Mouse (Mus musculus): ENCODE measurements around the gene Exoc6b. TPM values are rescaled to one million over a fixed set of nuclear protein-coding genes. Genes with fewer than 3 reads are reported as not detected.

Gene Exoc6b
- polyA plus RNA-seq, 1 experiment = 38.3 TPM

GRCm38 (mm10) chr6:84892926-84893772 is 176.2 kb downstream of the Exoc6b start:
- no peak overlapping the region for H3K27ac ChIP-seq (ENCODE audit: insufficient read depth, low read length)
- TF ChIP-seq POLR2A (IDR thresholded peaks at IDR 0.05; ENCODE audit: extremely low read depth, insufficient read depth, low read length) = no peak
- no peak for TF ChIP-seq CTCF (IDR thresholded peaks at IDR 0.05; ENCODE audit: extremely low read depth, insufficient read depth, low read length)
- peaks cover 4% of the 10 kb centered on the region; the same call in 1 of the 2 replicates for H3K4me1 ChIP-seq (ENCODE audit: control insufficient read depth, insufficient read depth, low read length)

GRCm38 (mm10) chr6:84886551-84886950 is 182.8 kb downstream of the Exoc6b start:
- TF ChIP-seq POLR2A (IDR thresholded peaks at IDR 0.05; ENCODE audit: extremely low read depth, insufficient read depth, low read length) (no peak), CTCF (IDR thresholded peaks at IDR 0.05; ENCODE audit: extremely low read depth, insufficient read depth, low read length) (no peak)
- Histone ChIP-seq H3K27ac (ENCODE audit: insufficient read depth, low read length) (no peak overlapping the region), H3K4me1 (ENCODE audit: control insufficient read depth, insufficient read depth, low read length) (no peaks in the 10 kb centered on the region), H3K4me3 (ENCODE audit: insufficient read depth, low read length) (no peak overlapping the region)

More at GRCm38 (mm10) chr6:84892926-84893772, 176.2 kb downstream of the Exoc6b start:
- no peak overlapping the region for H3K4me3 ChIP-seq (ENCODE audit: insufficient read depth, low read length)

DNA sequence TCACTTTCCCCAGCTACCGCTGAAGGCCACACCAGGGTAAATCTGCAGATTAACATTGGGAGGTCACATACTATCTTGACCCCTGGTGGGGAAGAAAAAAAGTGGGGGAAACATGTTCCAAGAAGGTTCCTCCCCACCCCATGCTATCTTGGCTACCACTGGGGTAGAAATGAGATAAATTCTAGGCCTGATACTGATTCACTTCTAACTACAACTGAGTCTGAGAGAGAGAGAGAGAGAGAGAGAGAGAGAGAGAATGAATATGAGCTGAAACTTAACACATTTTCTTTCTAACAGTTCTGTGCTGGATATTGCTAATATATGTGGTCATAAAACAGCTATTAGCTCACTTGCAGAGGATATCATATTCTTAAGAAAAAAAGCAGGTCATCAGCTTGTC is 184.2 kb downstream of the Exoc6b start:
- no peaks in the 10 kb centered on the region for H3K4me1 ChIP-seq (ENCODE audit: control insufficient read depth, insufficient read depth, low read length)
- no peak overlapping the region for H3K27ac ChIP-seq (ENCODE audit: insufficient read depth, low read length)
- H3K4me3 ChIP-seq (ENCODE audit: insufficient read depth, low read length) = no peak overlapping the region
- TF ChIP-seq CTCF (IDR thresholded peaks at IDR 0.05; ENCODE audit: extremely low read depth, insufficient read depth, low read length) (no peak), POLR2A (IDR thresholded peaks at IDR 0.05; ENCODE audit: extremely low read depth, insufficient read depth, low read length) (no peak)

DNA sequence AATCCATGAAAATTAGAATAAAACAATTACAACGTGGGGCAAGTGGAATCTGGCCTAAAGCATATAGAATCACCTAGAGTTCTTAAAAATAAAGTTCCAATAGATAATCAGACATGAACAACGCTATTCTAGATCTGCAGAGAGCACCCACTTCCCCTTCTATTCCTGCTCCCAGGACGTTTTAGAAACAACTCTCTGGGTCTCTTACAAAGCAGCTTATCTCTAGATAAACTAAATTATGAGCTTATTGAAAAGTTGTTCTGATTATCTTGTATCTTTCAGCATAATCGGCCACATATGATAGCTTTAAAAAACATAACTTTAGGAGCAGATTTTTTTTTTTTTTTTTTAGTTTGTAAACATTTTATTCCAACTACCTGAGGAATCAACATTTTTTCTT is 185.6 kb downstream of the Exoc6b start:
- H3K27ac ChIP-seq (ENCODE audit: insufficient read depth, low read length) = no peak overlapping the region
- no peak overlapping the region for H3K4me3 ChIP-seq (ENCODE audit: insufficient read depth, low read length)
- no peaks in the 10 kb centered on the region for H3K4me1 ChIP-seq (ENCODE audit: control insufficient read depth, insufficient read depth, low read length)
- TF ChIP-seq CTCF (IDR thresholded peaks at IDR 0.05; ENCODE audit: extremely low read depth, insufficient read depth, low read length) = no peak

- H3K4me3 ChIP-seq (ENCODE audit: insufficient read depth, low read length) = no peak overlapping the region
- no peak overlapping the region for H3K27ac ChIP-seq (ENCODE audit: insufficient read depth, low read length)
- H3K4me1 ChIP-seq (ENCODE audit: control insufficient read depth, insufficient read depth, low read length) = no peaks in the 10 kb centered on the region
- TF ChIP-seq POLR2A (IDR thresholded peaks at IDR 0.05; ENCODE audit: extremely low read depth, insufficient read depth, low read length) (no peak), CTCF (IDR thresholded peaks at IDR 0.05; ENCODE audit: extremely low read depth, insufficient read depth, low read length) (no peak)
These were observed 186.4 kb downstream of the Exoc6b start for GRCm38 (mm10) chr6:84882663-84883517.

DNA sequence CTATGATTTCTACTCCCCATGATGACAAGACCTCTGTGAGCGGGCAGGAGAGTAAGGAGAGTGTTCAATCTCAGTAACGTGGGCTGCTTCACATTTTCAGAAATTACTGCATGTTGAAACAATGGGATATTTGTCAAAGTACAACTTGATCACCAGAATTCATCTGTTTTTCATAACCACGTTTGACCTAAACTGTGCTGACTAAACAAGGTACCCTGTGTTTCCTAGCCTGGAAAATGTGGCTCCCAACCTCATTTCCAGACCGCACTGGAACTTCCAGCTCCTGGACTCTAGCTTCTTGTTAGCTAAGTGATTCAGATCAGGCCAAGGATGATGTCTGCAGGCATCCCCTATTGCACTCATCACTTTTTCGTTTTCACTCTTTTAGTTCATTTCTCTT is 193.4 kb downstream of the Exoc6b start:
- no peak for TF ChIP-seq CTCF (IDR thresholded peaks at IDR 0.05; ENCODE audit: extremely low read depth, insufficient read depth, low read length)
- TF ChIP-seq POLR2A (IDR thresholded peaks at IDR 0.05; ENCODE audit: extremely low read depth, insufficient read depth, low read length) = no peak
- no peak overlapping the region for H3K4me3 ChIP-seq (ENCODE audit: insufficient read depth, low read length)
- no peak overlapping the region for H3K27ac ChIP-seq (ENCODE audit: insufficient read depth, low read length)
- no peaks in the 10 kb centered on the region for H3K4me1 ChIP-seq (ENCODE audit: control insufficient read depth, insufficient read depth, low read length)

DNA sequence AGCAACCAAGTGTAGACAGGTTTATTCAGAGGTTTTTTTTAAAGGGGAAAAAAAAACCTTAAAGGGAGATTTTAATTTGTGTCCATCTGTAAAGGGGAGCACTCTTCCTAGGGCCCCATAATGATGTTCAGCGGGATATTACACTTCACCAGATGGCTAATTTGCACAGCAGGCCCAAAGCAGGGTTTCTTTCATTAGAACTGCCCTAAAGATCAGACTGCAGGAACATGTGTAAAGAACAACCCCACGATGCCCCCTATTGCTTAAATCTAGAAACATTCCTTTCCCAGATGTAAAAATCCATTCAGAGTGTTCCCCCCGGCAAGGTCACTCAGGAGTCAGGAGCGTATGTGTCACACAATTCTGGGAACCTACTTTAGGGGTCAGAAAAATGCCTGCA is 202.2 kb downstream of the Exoc6b start:
- TF ChIP-seq CTCF (IDR thresholded peaks at IDR 0.05; ENCODE audit: extremely low read depth, insufficient read depth, low read length) (no peak), POLR2A (IDR thresholded peaks at IDR 0.05; ENCODE audit: extremely low read depth, insufficient read depth, low read length) (no peak)
- H3K4me1 ChIP-seq (ENCODE audit: control insufficient read depth, insufficient read depth, low read length) = no peaks in the 10 kb centered on the region
- no peak overlapping the region for H3K4me3 ChIP-seq (ENCODE audit: insufficient read depth, low read length)
- H3K27ac ChIP-seq (ENCODE audit: insufficient read depth, low read length) = no peak overlapping the region

DNA sequence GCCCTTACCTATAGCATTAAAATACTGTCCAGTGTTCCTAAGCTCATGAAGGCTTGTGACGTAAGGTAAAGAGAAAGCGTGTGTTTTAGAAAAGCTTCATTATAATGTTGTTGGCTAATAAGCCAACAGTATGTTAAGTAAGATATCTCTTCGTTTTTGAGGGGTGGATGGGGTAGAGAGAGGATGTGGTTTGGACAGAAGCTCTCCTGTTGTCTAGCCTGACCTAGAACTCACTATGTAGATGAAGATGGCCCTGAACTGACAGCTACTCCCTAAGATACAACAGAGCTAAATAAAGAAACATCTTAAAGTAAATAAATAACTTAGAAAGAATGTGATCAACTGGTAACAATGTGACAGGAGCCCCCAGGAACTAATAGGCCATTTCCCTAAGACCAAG is 204.7 kb downstream of the Exoc6b start:
- TF ChIP-seq POLR2A (IDR thresholded peaks at IDR 0.05; ENCODE audit: extremely low read depth, insufficient read depth, low read length) (no peak), CTCF (IDR thresholded peaks at IDR 0.05; ENCODE audit: extremely low read depth, insufficient read depth, low read length) (no peak)
- no peak overlapping the region for H3K27ac ChIP-seq (ENCODE audit: insufficient read depth, low read length)
- H3K4me1 ChIP-seq (ENCODE audit: control insufficient read depth, insufficient read depth, low read length) = no peaks in the 10 kb centered on the region
- H3K4me3 ChIP-seq (ENCODE audit: insufficient read depth, low read length) = no peak overlapping the region

GRCm38 (mm10) chr6:84863816-84864375 is 205.4 kb downstream of the Exoc6b start:
- H3K4me3 ChIP-seq (ENCODE audit: insufficient read depth, low read length) = no peak overlapping the region
- no peak for TF ChIP-seq POLR2A (IDR thresholded peaks at IDR 0.05; ENCODE audit: extremely low read depth, insufficient read depth, low read length)
- TF ChIP-seq CTCF (IDR thresholded peaks at IDR 0.05; ENCODE audit: extremely low read depth, insufficient read depth, low read length) = no peak
- no peak overlapping the region for H3K27ac ChIP-seq (ENCODE audit: insufficient read depth, low read length)
- H3K4me1 ChIP-seq (ENCODE audit: control insufficient read depth, insufficient read depth, low read length) = no peaks in the 10 kb centered on the region

Measured in cortical plate, adult 2 months (tissue).